Mouse (Mus musculus) forebrain, embryonic 15.5 days (tissue): ENCODE measurements around the gene Tecta. TPM values are rescaled to one million over a fixed set of nuclear protein-coding genes. Genes with fewer than 3 reads are reported as not detected.

ENCODE experiments used
- ATAC-seq: fragments of 200-750 bp; cut with Nextera tagmentation; replicated peaks from 2 replicates; pipeline ENCODE4 v1.8.0; 2017; ENCODE audit warnings: mild to moderate bottlenecking, moderate TSS enrichment, moderate library complexity
- H3K27ac ChIP-seq: fragments of 300-500 bp; sonication (generic); replicated peaks from 2 replicates; pipeline ENCODE4 v1.5.1; 2015; ENCODE audit warnings: mild to moderate bottlenecking, inconsistent platforms
- H3K27me3 ChIP-seq: fragments of 300-500 bp; sonication (generic); 2 replicates; pipeline ENCODE4 v1.6.1; 2015; ENCODE audit warnings: inconsistent platforms
- H3K36me3 ChIP-seq: fragments of 300-500 bp; sonication (generic); 2 replicates; pipeline ENCODE4 v1.6.1; 2015; ENCODE audit warnings: mild to moderate bottlenecking, inconsistent platforms
- H3K4me1 ChIP-seq: fragments of 300-500 bp; sonication (generic); 2 replicates; pipeline ENCODE4 v1.6.1; 2015; ENCODE audit warnings: inconsistent platforms
- H3K4me2 ChIP-seq: fragments of 300-500 bp; sonication (generic); replicated peaks from 2 replicates; pipeline ENCODE4 v1.6.1; 2015; ENCODE audit warnings: mild to moderate bottlenecking, inconsistent platforms
- H3K4me3 ChIP-seq: fragments of 300-500 bp; sonication (generic); 2 replicates; pipeline ENCODE4 v1.5.1; 2015; ENCODE audit warnings: mild to moderate bottlenecking, inconsistent platforms
- H3K9ac ChIP-seq: fragments of 300-500 bp; sonication (generic); replicated peaks from 2 replicates; pipeline ENCODE4 v1.6.1; 2015; ENCODE audit warnings: mild to moderate bottlenecking, inconsistent platforms
- H3K9me3 ChIP-seq: fragments of 300-500 bp; sonication (generic); 2 replicates; pipeline ENCODE4 v1.6.1; 2016; ENCODE audit warnings: inconsistent platforms
- WGBS: fragments of 180-500 bp; shearing (Covaris S2); methylation state at CpG from one replicate; pipeline ENCODE4 v1.1.7; 2015; ENCODE audit warnings: mixed read lengths; 5-methylcytosine and 5-hydroxymethylcytosine counted together
- polyA plus RNA-seq: library from polyadenylated mRNA; unstranded; fragments of >200 nt; fragmentation: Nextera tagmentation; extraction: Ambion mirVana; gene quantifications from 2 replicates; pipeline ENCODE4 v1.2.1, GENCODE M21; 2015

The Tecta gene
- polyA plus RNA-seq, 1 experiment from 2014 or later = 0.36 TPM

GRCm38 (mm10) chr9:42334885-42335284, 64.8 kb downstream of the Tecta start:
- Histone ChIP-seq H3K4me3 (no peak overlapping the region), H3K4me2 (no peak overlapping the region), H3K36me3 (no peaks in the 10 kb centered on the region), H3K4me1 (no peaks in the 10 kb centered on the region), H3K9ac (no peak overlapping the region), H3K27ac (no peak overlapping the region), H3K9me3 (no peaks in the 10 kb centered on the region), H3K27me3 (no peaks in the 10 kb centered on the region)
- 89% methylated on average over 3 of the region's 3 CpGs for WGBS
- ATAC-seq = no peak

GRCm38 (mm10) chr9:42332692-42333091, 67.0 kb downstream of the Tecta start:
- ATAC-seq = no peak
- Histone ChIP-seq H3K36me3 (no peaks in the 10 kb centered on the region), H3K4me1 (no peaks in the 10 kb centered on the region), H3K4me3 (no peak overlapping the region), H3K9me3 (no peaks in the 10 kb centered on the region), H3K27ac (no peak overlapping the region), H3K9ac (no peak overlapping the region), H3K4me2 (no peak overlapping the region), H3K27me3 (no peaks in the 10 kb centered on the region)
- 71% methylated on average over 12 of the region's 12 CpGs for WGBS

- no peaks in the 10 kb centered on the region for H3K36me3 ChIP-seq
- ATAC-seq = no peak
- 75% methylated on average over 7 of the region's 7 CpGs for WGBS
Measured at GRCm38 (mm10) chr9:42331341-42331740, 68.4 kb downstream of the Tecta start.

GRCm38 (mm10) chr9:42329753-42330152, 70.0 kb downstream of the Tecta start:
- 0 out of 2 replicates have a peak, but pooled peaks cover 4% of the 10 kb centered on the region for H3K27me3 ChIP-seq
- no peak overlapping the region for H3K4me3 ChIP-seq
- H3K27ac ChIP-seq = no peak overlapping the region
- no peak overlapping the region for H3K9ac ChIP-seq
- no peaks in the 10 kb centered on the region for H3K9me3 ChIP-seq
- H3K4me1 ChIP-seq = peaks cover 7% of the 10 kb centered on the region
- no peak for ATAC-seq
- WGBS = 75% methylated on average over 9 of the region's 9 CpGs
- no peaks in the 10 kb centered on the region for H3K36me3 ChIP-seq
- no peak overlapping the region for H3K4me2 ChIP-seq

More at GRCm38 (mm10) chr9:42331341-42331740, 68.4 kb downstream of the Tecta start:
- Histone ChIP-seq H3K27ac (no peak overlapping the region), H3K4me1 (peaks cover 7% of the 10 kb centered on the region), H3K27me3 (no peaks in the 10 kb centered on the region), H3K9ac (no peak overlapping the region), H3K4me3 (no peak overlapping the region), H3K4me2 (no peak overlapping the region), H3K9me3 (no peaks in the 10 kb centered on the region)

GRCm38 (mm10) chr9:42326688-42327440, 72.9 kb downstream of the Tecta start:
- ATAC-seq = peak; percentile 80

GRCm38 (mm10) chr9:42324640-42325394, 74.9 kb downstream of the Tecta start:
- WGBS = 58% methylated on average over 29 of the region's 29 CpGs
- ATAC-seq = no peak
- H3K9me3 ChIP-seq = no peaks in the 10 kb centered on the region
- H3K27ac ChIP-seq = no peak overlapping the region
- H3K4me1 ChIP-seq = peaks cover 7% of the 10 kb centered on the region
- H3K9ac ChIP-seq = 0 out of 2 replicates have a peak overlapping the region, but pooled peaks have one; percentile 13
- H3K27me3 ChIP-seq = 0 out of 2 replicates have a peak, but pooled peaks cover 5% of the 10 kb centered on the region
- peak overlapping the region; percentile 10; the same call in 1 of the 2 replicates for H3K4me3 ChIP-seq
- peak overlapping the region; percentile 30 for H3K4me2 ChIP-seq
- H3K36me3 ChIP-seq = no peaks in the 10 kb centered on the region

More at GRCm38 (mm10) chr9:42326688-42327440, 72.9 kb downstream of the Tecta start:
- no peak overlapping the region for H3K4me3 ChIP-seq
- peaks cover 7% of the 10 kb centered on the region for H3K4me1 ChIP-seq
- H3K9ac ChIP-seq = no peak overlapping the region
- WGBS = 15% methylated on average over 11 of the region's 11 CpGs
- no peak overlapping the region for H3K4me2 ChIP-seq
- 0 out of 2 replicates have a peak, but pooled peaks cover 5% of the 10 kb centered on the region for H3K27me3 ChIP-seq
- H3K36me3 ChIP-seq = no peaks in the 10 kb centered on the region
- no peaks in the 10 kb centered on the region for H3K9me3 ChIP-seq
- H3K27ac ChIP-seq = no peak overlapping the region

- no peak overlapping the region for H3K4me2 ChIP-seq
- no peak overlapping the region for H3K4me3 ChIP-seq
- 91% methylated on average over 8 of the region's 8 CpGs for WGBS
- 0 out of 2 replicates have a peak, but pooled peaks cover 5% of the 10 kb centered on the region for H3K27me3 ChIP-seq
- no peak overlapping the region for H3K27ac ChIP-seq
- no peak for ATAC-seq
- H3K9ac ChIP-seq = no peak overlapping the region
- peaks cover 7% of the 10 kb centered on the region for H3K4me1 ChIP-seq
- no peaks in the 10 kb centered on the region for H3K36me3 ChIP-seq
- H3K9me3 ChIP-seq = no peaks in the 10 kb centered on the region
Measured at GRCm38 (mm10) chr9:42323238-42323637, 76.5 kb downstream of the Tecta start.

GRCm38 (mm10) chr9:42321442-42321841, 78.3 kb downstream of the Tecta start:
- H3K27ac ChIP-seq = no peak overlapping the region
- 0 out of 2 replicates have a peak, but pooled peaks cover 5% of the 10 kb centered on the region for H3K27me3 ChIP-seq
- no peak overlapping the region for H3K4me2 ChIP-seq
- 91% methylated on average over 2 of the region's 2 CpGs for WGBS
- ATAC-seq = no peak
- no peak overlapping the region for H3K9ac ChIP-seq
- no peaks in the 10 kb centered on the region for H3K36me3 ChIP-seq
- H3K4me3 ChIP-seq = no peak overlapping the region
- H3K9me3 ChIP-seq = no peaks in the 10 kb centered on the region
- no peaks in the 10 kb centered on the region for H3K4me1 ChIP-seq

- Histone ChIP-seq H3K9ac (no peak overlapping the region), H3K27me3 (0 out of 2 replicates have a peak, but pooled peaks cover 5% of the 10 kb centered on the region), H3K27ac (no peak overlapping the region), H3K4me1 (no peaks in the 10 kb centered on the region), H3K9me3 (no peaks in the 10 kb centered on the region), H3K36me3 (no peaks in the 10 kb centered on the region), H3K4me3 (no peak overlapping the region), H3K4me2 (no peak overlapping the region)
- 92% methylated on average over 7 of the region's 7 CpGs for WGBS
- no peak for ATAC-seq
Measured at GRCm38 (mm10) chr9:42320616-42321015, 79.1 kb downstream of the Tecta start.

GRCm38 (mm10) chr9:42318455-42318987, 81.2 kb downstream of the Tecta start:
- WGBS = 87% methylated on average over 9 of the region's 9 CpGs
- Histone ChIP-seq H3K36me3 (no peaks in the 10 kb centered on the region), H3K27ac (no peak overlapping the region), H3K4me2 (no peak overlapping the region), H3K4me1 (no peaks in the 10 kb centered on the region), H3K9me3 (no peaks in the 10 kb centered on the region), H3K27me3 (no peaks in the 10 kb centered on the region), H3K9ac (no peak overlapping the region), H3K4me3 (no peak overlapping the region)
- no peak for ATAC-seq

- Histone ChIP-seq H3K27ac (no peak overlapping the region), H3K27me3 (no peaks in the 10 kb centered on the region), H3K9ac (no peak overlapping the region), H3K4me3 (no peak overlapping the region), H3K9me3 (no peaks in the 10 kb centered on the region), H3K4me1 (no peaks in the 10 kb centered on the region), H3K36me3 (no peaks in the 10 kb centered on the region), H3K4me2 (no peak overlapping the region)
- WGBS = 72% methylated on average over 3 of the region's 3 CpGs
- ATAC-seq = no peak
Measured at GRCm38 (mm10) chr9:42317337-42317736, 82.4 kb downstream of the Tecta start.

- ATAC-seq = 0 out of 2 replicates have a peak, but pooled peaks have one; percentile 41
Measured at GRCm38 (mm10) chr9:42315816-42316215, 83.9 kb downstream of the Tecta start.

More at GRCm38 (mm10) chr9:42315816-42316215, 83.9 kb downstream of the Tecta start:
- Histone ChIP-seq H3K4me1 (no peaks in the 10 kb centered on the region), H3K4me2 (no peak overlapping the region), H3K27me3 (no peaks in the 10 kb centered on the region), H3K4me3 (no peak overlapping the region), H3K9me3 (no peaks in the 10 kb centered on the region), H3K9ac (no peak overlapping the region), H3K27ac (no peak overlapping the region), H3K36me3 (no peaks in the 10 kb centered on the region)
- WGBS = 60% methylated on average over 3 of the region's 3 CpGs
